Mouse (Mus musculus) neural tube, embryonic 13.5 days (tissue): Measurements from ENCODE around the gene Gm42906. TPM values are rescaled to one million over a fixed set of nuclear protein-coding genes. Genes with fewer than 3 reads are reported as not detected.

ENCODE experiments used
- ATAC-seq: fragments of 200-750 bp; cut with Nextera tagmentation; 2 replicates; pipeline ENCODE4 v1.8.0; 2017; ENCODE audit warnings: low read depth, mild to moderate bottlenecking, moderate TSS enrichment, moderate library complexity
- H3K27ac ChIP-seq: fragments of 300-500 bp; sonication (generic); replicated peaks from 2 replicates; pipeline ENCODE4 v1.5.1; 2015; ENCODE audit warnings: moderate library complexity, mild to moderate bottlenecking, inconsistent platforms
- H3K27me3 ChIP-seq: fragments of 300-500 bp; sonication (generic); 2 replicates; pipeline ENCODE4 v1.6.1; 2015; ENCODE audit warnings: mild to moderate bottlenecking, inconsistent platforms
- H3K36me3 ChIP-seq: fragments of 300-500 bp; sonication (generic); 2 replicates; pipeline ENCODE4 v1.6.1; 2015; ENCODE audit warnings: mild to moderate bottlenecking, inconsistent platforms
- H3K4me1 ChIP-seq: fragments of 300-500 bp; sonication (generic); replicated peaks from 2 replicates; pipeline ENCODE4 v1.6.1; 2015; ENCODE audit warnings: inconsistent platforms
- H3K4me2 ChIP-seq: fragments of 300-500 bp; sonication (generic); 2 replicates; pipeline ENCODE4 v1.6.1; 2015; ENCODE audit warnings: inconsistent platforms, mild to moderate bottlenecking, moderate library complexity
- H3K4me3 ChIP-seq: fragments of 300-500 bp; sonication (generic); 2 replicates; pipeline ENCODE4 v1.5.1; 2015; ENCODE audit warnings: mild to moderate bottlenecking, inconsistent platforms
- H3K9ac ChIP-seq: fragments of 300-500 bp; sonication (generic); 2 replicates; pipeline ENCODE4 v1.6.1; 2015; ENCODE audit warnings: moderate library complexity, mild to moderate bottlenecking, inconsistent platforms
- H3K9me3 ChIP-seq: fragments of 300-500 bp; sonication (generic); 2 replicates; pipeline ENCODE4 v1.6.1; 2016; ENCODE audit warnings: inconsistent platforms
- WGBS: fragments of 180-500 bp; shearing (Covaris S2); methylation state at CpG from one replicate; pipeline ENCODE4 v1.1.7; 2015; 5-methylcytosine and 5-hydroxymethylcytosine counted together
- polyA plus RNA-seq: library from polyadenylated mRNA; unstranded; fragments of >200 nt; fragmentation: Nextera tagmentation; extraction: Ambion mirVana; gene quantifications from 2 replicates; pipeline ENCODE4 v1.2.1, GENCODE M21; 2015

Gm42906 gene
- polyA plus RNA-seq, 1 experiment from 2014 or later = not detected

DNA sequence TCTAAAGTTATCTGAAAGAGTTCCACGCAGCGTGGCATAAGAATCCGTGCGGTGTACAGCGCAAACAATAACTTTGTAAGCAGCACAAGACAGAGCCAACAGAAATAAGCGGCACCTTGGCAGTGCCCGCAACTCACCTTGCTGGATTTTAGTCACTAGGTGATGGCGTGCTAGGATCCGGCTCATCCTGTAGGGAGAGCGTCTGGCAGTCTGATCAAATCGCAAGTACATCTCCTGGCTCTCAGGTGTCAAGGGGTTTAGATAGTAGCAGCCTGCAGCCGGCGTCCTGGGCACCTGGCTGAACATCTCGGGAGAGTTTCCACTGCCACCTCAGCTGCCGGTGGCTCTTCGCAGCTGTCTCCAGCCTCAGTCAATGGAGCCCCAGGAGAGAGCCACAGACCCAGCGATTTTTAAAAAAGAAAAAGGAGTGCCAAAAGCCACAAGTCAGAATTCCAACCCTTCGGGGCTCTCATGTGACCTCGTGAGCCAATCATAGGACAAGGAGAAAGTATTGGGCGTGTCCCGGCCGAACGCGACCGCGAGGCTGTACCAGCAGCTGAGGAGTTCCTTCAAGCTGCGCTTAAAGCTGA is 238.1 kb downstream of the Gm42906 start:
- Histone ChIP-seq H3K4me3 (peak overlapping the region; percentile 46), H3K9ac (peak overlapping the region; percentile 72), H3K27ac (peak overlapping the region; percentile 6; the same call in 1 of the 2 replicates), H3K4me2 (peak overlapping the region; percentile 75), H3K27me3 (peaks cover 9% of the 10 kb centered on the region; the same call in 1 of the 2 replicates), H3K4me1 (peaks cover 17% of the 10 kb centered on the region), H3K36me3 (no peaks in the 10 kb centered on the region), H3K9me3 (no peaks in the 10 kb centered on the region)
- ATAC-seq = peak; percentile 87
- 2% methylated on average over 27 of the region's 27 CpGs for WGBS

DNA sequence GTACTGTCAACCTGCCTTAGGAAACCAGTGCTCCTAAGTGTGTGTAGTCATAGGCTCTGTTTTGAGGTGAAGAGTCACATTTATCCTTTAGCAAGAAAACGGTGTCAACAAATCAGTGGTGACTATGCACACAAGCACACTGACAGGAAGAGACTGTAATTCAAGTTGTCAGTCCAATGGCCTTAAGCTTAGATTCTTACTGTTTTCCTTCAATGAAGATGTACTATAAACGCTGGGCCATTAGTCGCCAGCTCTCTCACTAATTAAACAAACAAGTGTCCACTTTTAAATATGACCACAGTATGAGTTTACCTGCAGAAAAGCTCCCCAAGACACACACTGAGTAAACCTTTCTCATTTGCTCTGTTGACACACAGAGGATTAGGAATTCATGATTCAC is 238.6 kb downstream of the Gm42906 start:
- H3K9me3 ChIP-seq = no peaks in the 10 kb centered on the region
- no peak for ATAC-seq
- H3K4me2 ChIP-seq = peak overlapping the region; percentile 75
- peak overlapping the region; percentile 6; the same call in 1 of the 2 replicates for H3K27ac ChIP-seq
- peak overlapping the region; percentile 46 for H3K4me3 ChIP-seq
- peaks cover 9% of the 10 kb centered on the region; the same call in 1 of the 2 replicates for H3K27me3 ChIP-seq
- peaks cover 17% of the 10 kb centered on the region for H3K4me1 ChIP-seq
- peak overlapping the region; percentile 72 for H3K9ac ChIP-seq
- no peaks in the 10 kb centered on the region for H3K36me3 ChIP-seq
- WGBS = 29% methylated on average over 3 of the region's 3 CpGs

DNA sequence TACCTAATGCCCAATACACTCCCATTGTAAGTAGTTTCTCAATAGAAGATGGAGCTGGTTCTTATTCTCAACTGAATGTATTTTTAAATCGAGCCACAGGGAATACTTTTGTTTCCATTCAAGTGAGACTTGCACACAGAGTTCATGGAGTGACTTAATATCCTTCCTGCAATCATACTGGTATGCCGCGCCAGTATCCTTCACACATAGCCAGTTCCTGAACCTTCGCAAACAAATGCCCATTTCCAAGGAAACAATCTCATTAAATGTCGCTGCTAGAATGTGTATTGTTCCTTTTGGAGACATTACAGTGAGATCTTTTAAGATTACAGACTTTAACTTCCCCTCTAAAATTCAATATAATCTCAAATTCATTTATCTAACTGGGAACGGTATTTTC is 239.3 kb downstream of the Gm42906 start:
- Histone ChIP-seq H3K4me1 (peaks cover 17% of the 10 kb centered on the region), H3K4me3 (peak overlapping the region; percentile 46), H3K27ac (no peak overlapping the region), H3K27me3 (peaks cover 9% of the 10 kb centered on the region; the same call in 1 of the 2 replicates), H3K4me2 (peak overlapping the region; percentile 75), H3K36me3 (no peaks in the 10 kb centered on the region), H3K9ac (no peak overlapping the region), H3K9me3 (no peaks in the 10 kb centered on the region)
- ATAC-seq = no peak
- WGBS = 77% methylated on average over 6 of the region's 6 CpGs

DNA sequence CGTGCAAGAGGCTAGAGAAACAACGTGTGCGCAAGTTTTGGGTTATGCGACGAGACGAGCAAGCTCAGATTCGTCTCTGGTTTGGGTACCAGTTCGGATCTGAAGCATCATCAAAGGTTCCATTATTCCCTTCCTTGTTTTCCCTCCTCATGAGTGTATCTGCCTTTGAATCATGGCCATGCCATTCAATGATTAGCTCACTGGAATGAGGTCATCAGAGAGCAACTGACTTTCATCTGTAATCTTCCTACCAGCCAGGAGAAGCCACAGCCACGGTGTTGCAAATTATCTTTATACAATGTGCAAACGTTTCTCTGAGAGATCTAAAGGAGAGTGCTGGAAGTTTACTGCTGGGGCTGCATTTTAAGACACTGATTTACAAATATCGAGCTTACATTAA is 240.6 kb downstream of the Gm42906 start:
- no peak for ATAC-seq
- WGBS = 75% methylated on average over 11 of the region's 11 CpGs
- H3K4me2 ChIP-seq = peak overlapping the region; percentile 28

DNA sequence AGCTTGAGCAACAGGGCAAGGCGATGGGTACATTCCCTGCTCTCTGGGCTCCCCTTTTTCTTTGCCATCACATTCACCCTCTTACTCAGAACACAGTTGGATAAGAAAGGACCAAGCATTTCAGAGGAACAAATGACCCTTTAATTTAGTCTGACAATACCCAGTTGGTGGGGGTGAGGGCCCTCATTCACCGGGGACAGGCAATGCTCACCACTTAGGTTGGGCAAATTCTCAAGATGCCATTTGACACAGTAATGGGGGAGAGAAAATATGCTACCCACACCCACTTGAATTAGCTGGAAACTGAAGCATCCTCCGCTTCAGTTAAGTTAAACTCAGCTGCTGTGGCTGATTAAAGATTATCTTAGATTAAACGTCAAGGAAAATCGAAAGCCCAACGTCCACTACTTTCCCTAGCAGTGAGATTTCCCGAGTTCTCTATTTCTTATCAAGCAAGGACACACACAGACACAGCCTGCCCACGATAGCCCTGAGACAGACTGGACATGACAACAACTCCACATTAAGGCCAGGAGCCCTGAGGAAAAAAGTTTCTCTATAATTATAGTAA is 242.6 kb downstream of the Gm42906 start:
- no peak overlapping the region for H3K4me3 ChIP-seq
- H3K36me3 ChIP-seq = no peaks in the 10 kb centered on the region
- ATAC-seq = no peak
- no peaks in the 10 kb centered on the region for H3K9me3 ChIP-seq
- no peak overlapping the region for H3K4me2 ChIP-seq
- 72% methylated on average over 8 of the region's 8 CpGs for WGBS
- H3K27me3 ChIP-seq = no peaks in the 10 kb centered on the region
- H3K27ac ChIP-seq = no peak overlapping the region
- H3K4me1 ChIP-seq = peaks cover 12% of the 10 kb centered on the region
- H3K9ac ChIP-seq = no peak overlapping the region

More for the DNA sequence above, 240.6 kb downstream of the Gm42906 start:
- peak overlapping the region; percentile 12; the same call in 1 of the 2 replicates for H3K4me3 ChIP-seq
- H3K27me3 ChIP-seq = peaks cover 9% of the 10 kb centered on the region; the same call in 1 of the 2 replicates
- peaks cover 17% of the 10 kb centered on the region for H3K4me1 ChIP-seq
- no peak overlapping the region for H3K27ac ChIP-seq
- no peaks in the 10 kb centered on the region for H3K36me3 ChIP-seq
- no peaks in the 10 kb centered on the region for H3K9me3 ChIP-seq
- H3K9ac ChIP-seq = no peak overlapping the region

DNA sequence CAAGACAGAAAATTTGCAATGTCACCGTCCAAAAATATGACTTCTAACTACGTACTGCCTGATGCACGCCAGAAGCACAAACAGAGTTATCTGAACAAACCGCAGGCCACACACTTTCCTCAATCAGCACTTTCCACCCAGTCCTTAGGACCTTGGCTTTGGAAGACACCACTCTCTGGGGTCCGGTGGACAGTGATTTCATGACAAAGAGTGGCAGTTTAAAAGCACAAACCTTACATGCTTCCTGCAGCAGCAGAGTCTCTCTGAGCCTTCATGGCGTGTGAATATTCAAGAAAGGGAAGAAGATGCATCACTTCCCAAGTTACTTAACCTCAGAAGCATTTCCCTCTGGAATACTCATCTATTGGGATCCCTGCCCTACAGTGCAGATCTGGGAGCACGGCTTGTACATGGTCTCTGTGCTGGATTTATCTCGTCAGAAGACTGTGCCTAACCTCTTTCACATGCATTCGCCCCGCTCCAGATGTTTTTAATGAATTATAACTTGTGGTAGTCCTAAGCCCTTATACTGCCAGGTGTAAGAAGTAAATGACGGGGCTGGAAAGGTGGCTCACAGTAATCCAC is 244.2 kb downstream of the Gm42906 start:
- Histone ChIP-seq H3K9me3 (no peaks in the 10 kb centered on the region), H3K9ac (no peak overlapping the region), H3K27ac (no peak overlapping the region), H3K4me2 (no peak overlapping the region), H3K4me1 (no peaks in the 10 kb centered on the region), H3K4me3 (no peak overlapping the region), H3K27me3 (no peaks in the 10 kb centered on the region), H3K36me3 (no peaks in the 10 kb centered on the region)
- 89% methylated on average over 11 of the region's 11 CpGs for WGBS
- ATAC-seq = no peak

DNA sequence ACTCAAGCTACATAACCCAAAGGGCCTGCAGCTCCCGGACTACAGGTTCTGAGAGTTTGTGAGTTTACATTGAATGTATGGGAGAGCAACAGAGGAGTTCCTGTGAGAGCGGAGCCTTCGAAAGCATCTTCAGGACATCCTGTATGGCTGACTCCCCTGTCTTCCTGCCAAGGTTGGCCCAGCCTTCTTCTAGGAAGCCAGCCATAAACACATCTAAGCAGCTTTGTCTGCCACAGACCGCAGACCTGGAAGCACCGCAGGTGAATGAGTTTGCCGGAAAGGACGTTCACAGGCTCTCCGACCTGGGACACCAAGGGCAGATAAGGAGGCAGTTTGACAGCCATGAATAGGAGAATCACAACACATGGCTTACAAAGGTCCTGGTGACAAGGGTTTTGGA is 246.7 kb downstream of the Gm42906 start:
- Histone ChIP-seq H3K4me3 (no peak overlapping the region), H3K4me1 (no peaks in the 10 kb centered on the region), H3K36me3 (no peaks in the 10 kb centered on the region), H3K27ac (no peak overlapping the region), H3K9ac (no peak overlapping the region), H3K27me3 (no peaks in the 10 kb centered on the region), H3K9me3 (no peaks in the 10 kb centered on the region), H3K4me2 (no peak overlapping the region)
- no peak for ATAC-seq
- 94% methylated on average over 8 of the region's 8 CpGs for WGBS

DNA sequence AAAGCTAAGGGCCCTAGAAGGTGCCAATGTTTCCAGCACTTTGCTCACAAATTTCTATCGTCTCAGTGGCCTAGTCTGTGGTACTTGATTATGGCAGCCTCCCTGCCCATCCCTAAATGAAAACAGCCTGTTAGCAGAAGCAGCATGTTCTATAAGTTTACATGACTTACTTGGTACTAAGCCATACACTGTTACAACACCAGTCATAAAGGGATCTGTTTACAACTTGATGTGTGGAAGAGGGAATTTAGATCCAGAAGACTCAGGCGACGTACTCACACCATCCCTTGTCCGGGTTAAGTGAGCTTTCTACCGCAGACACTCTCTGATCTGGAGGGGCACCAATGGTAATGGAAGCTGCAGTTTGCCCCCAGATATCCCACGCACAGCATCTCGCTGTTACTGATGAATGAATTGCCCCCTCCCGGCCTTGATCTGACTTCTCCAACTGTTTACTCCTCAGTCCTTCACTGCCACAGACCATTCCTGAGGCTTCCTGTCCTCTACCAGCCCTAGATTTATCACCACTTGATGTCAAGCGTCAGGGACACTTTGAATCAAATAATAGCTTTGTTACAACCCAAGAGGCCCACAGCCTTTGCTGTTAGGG is 247.7 kb downstream of the Gm42906 start:
- no peaks in the 10 kb centered on the region for H3K36me3 ChIP-seq
- 70% methylated on average over 9 of the region's 9 CpGs for WGBS
- H3K4me1 ChIP-seq = 0 out of 2 replicates have a peak, but pooled peaks cover 1% of the 10 kb centered on the region
- H3K9ac ChIP-seq = no peak overlapping the region
- ATAC-seq = no peak
- H3K9me3 ChIP-seq = no peaks in the 10 kb centered on the region
- H3K27ac ChIP-seq = no peak overlapping the region
- no peak overlapping the region for H3K4me3 ChIP-seq
- no peaks in the 10 kb centered on the region for H3K27me3 ChIP-seq
- no peak overlapping the region for H3K4me2 ChIP-seq

DNA sequence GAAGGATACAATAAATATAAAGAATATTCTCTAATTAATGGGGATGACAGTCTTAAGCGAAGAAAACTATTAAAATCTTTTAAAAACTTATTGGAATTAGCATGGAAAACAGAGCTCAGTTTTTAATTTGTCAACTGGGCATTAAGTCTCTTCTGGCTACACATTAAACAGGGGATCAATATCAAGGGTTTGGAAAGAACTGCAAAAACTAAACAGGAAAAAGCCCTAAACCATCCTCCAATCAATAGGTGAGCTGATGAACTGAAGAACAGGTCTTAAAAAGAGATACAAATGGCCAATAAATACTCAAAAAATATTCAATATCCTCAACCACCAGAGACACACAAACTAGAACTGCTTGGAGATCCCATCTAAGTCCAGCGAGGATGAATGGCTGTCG is 250.8 kb downstream of the Gm42906 start:
- H3K9me3 ChIP-seq = no peaks in the 10 kb centered on the region
- no peak for ATAC-seq
- H3K27me3 ChIP-seq = no peaks in the 10 kb centered on the region
- no peak overlapping the region for H3K27ac ChIP-seq
- H3K4me3 ChIP-seq = no peak overlapping the region
- 92% methylated on average over 3 of the region's 3 CpGs for WGBS
- H3K36me3 ChIP-seq = no peaks in the 10 kb centered on the region
- H3K4me1 ChIP-seq = peaks cover 8% of the 10 kb centered on the region
- H3K9ac ChIP-seq = no peak overlapping the region
- H3K4me2 ChIP-seq = no peak overlapping the region

DNA sequence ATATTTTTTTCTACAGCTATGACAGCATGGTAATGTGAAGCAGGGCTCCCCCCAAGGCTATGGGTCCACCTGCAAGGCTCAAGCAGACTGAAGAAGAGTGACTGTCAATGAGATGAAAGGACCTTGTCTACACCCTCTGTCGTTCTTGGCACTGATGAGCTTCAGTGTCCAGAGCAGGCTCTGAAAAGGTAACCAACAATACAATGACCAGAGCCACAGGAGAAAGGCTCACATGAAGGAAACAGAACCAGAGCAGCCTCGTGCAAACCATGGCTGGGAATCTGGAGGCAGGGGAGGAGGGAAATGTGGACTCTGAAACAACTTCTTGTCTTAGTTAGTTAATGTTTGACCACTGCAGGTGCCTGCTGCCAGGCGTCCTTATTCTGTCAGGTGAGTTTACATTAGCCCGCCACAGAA is 252.1 kb downstream of the Gm42906 start:
- no peak overlapping the region for H3K4me3 ChIP-seq
- no peak overlapping the region for H3K27ac ChIP-seq
- no peaks in the 10 kb centered on the region for H3K27me3 ChIP-seq
- 77% methylated on average over 4 of the region's 4 CpGs for WGBS
- no peaks in the 10 kb centered on the region for H3K9me3 ChIP-seq
- ATAC-seq = no peak
- no peak overlapping the region for H3K4me2 ChIP-seq
- H3K4me1 ChIP-seq = peaks cover 8% of the 10 kb centered on the region
- no peaks in the 10 kb centered on the region for H3K36me3 ChIP-seq
- H3K9ac ChIP-seq = no peak overlapping the region

DNA sequence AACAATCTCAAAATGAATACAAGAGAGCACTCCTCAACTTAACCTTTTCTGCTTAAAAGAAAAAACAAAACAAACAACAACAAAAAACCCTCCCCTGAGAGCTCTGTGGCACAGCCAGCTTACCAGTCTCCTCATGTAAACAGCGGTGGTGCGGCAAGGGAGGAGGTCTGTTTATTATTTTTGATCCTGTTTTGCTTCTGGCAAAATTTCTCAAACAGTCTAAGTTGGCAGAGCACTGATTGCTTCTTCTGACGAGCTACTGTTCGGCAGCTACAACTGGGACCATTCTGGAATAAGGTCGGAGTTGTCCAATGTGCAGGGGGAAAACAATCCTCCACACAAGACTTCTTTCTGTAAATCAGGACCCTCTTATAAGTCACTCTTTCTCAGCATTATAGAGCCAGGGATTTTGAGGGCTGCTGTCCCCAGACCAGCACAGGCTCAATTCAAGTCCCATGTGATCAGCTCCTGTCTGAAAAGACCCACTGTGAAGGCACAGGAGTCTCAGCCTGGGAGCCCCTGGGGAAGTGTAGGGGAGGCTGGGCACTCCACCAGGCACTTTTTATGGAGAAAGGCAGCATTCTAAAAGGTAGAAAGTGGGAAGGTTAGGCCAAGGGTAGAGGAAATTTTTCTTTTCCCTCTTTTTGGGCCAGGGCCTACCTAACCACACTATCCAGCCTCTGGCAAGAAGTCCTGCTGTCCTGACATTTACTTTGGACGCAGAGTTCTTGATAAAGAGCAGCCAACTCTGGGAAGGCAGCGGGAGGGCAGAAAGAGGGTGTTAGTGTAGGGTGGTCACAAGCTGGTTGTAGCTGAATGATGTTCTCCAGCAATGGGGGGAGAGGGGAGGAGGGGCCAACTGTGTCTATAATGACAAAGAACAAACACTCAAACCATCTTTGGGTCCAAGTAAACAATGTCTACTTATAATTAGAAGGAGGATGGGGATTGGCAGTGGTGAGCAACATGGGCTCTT is 253.2 kb downstream of the Gm42906 start:
- Histone ChIP-seq H3K9ac (no peak overlapping the region), H3K9me3 (no peaks in the 10 kb centered on the region), H3K27me3 (no peaks in the 10 kb centered on the region), H3K36me3 (no peaks in the 10 kb centered on the region), H3K27ac (peak overlapping the region; percentile 7; the same call in 1 of the 2 replicates), H3K4me1 (peaks cover 8% of the 10 kb centered on the region), H3K4me2 (no peak overlapping the region), H3K4me3 (no peak overlapping the region)
- WGBS = 74% methylated on average over 7 of the region's 7 CpGs
- no peak for ATAC-seq
